Mouse (Mus musculus) layer of hippocampus, adult 2 months (tissue): ENCODE measurements around the gene Bex1. TPM values are rescaled to one million over a fixed set of nuclear protein-coding genes. Genes with fewer than 3 reads are reported as not detected.
"Not testable (repeated sequence)": the region's sequence is repeated elsewhere in the genome, so short reads cannot be mapped to it uniquely, and the experiment has no call there.

Experiments
- DNase-seq, 2 experiments: peaks; one replicate each; pipeline ENCODE4 v3.0.0; 2022; ENCODE audit warnings: low spot score in 2 of 2
- H3K27ac ChIP-seq: fragments of 200-600 bp; 2 replicates; pipeline ENCODE4 v1.8.1; 2022
- H3K4me3 ChIP-seq: fragments of 200-600 bp; 2 replicates; pipeline ENCODE4 v1.8.1; 2022; ENCODE audit warnings: mild to moderate bottlenecking
- CTCF ChIP-seq: fragments of 200-600 bp; conservative IDR thresholded peaks from 2 replicates; pipeline ENCODE4 v1.8.1; 2022; ENCODE audit warnings: antibody characterized with exemption, mild to moderate bottlenecking, moderate library complexity
- long read RNA-seq, 2 experiments: library from polyadenylated mRNA; stranded (forward); transcript quantifications; one replicate each; pipeline ENCODE4 v2.0.0; 2021; ENCODE audit warnings: borderline mapping rate in 2 of 2
- total RNA-seq, 2 experiments: library from RNA; stranded (reverse); gene quantifications; 2 replicates each; pipeline ENCODE4 v1.2.3; 2021

The Bex1 gene
- 10 to 100 TPM; 75.0 to 76.6 TPM for total RNA-seq
- long read RNA-seq, experiment 1, transcript Bex1-202 (3 exons, 754 nt), result minor isoform, 5 of 100 reads
- long read RNA-seq, experiment 1, transcript Bex1-201 (3 exons, 866 nt), result major isoform, 32 of 100 reads
- long read RNA-seq, experiment 1, partial matches to known transcripts, result 6 of 100 reads
- long read RNA-seq, experiment 1, other reads (novel, unspliced or antisense), result 57 of 100 reads
- long read RNA-seq, experiment 2, transcript Bex1-201 (3 exons, 866 nt), result major isoform, 31 of 92 reads
- long read RNA-seq, experiment 2, partial matches to known transcripts, result 2 of 92 reads
- long read RNA-seq, experiment 2, other reads (novel, unspliced or antisense), result 55 of 92 reads

DNA sequence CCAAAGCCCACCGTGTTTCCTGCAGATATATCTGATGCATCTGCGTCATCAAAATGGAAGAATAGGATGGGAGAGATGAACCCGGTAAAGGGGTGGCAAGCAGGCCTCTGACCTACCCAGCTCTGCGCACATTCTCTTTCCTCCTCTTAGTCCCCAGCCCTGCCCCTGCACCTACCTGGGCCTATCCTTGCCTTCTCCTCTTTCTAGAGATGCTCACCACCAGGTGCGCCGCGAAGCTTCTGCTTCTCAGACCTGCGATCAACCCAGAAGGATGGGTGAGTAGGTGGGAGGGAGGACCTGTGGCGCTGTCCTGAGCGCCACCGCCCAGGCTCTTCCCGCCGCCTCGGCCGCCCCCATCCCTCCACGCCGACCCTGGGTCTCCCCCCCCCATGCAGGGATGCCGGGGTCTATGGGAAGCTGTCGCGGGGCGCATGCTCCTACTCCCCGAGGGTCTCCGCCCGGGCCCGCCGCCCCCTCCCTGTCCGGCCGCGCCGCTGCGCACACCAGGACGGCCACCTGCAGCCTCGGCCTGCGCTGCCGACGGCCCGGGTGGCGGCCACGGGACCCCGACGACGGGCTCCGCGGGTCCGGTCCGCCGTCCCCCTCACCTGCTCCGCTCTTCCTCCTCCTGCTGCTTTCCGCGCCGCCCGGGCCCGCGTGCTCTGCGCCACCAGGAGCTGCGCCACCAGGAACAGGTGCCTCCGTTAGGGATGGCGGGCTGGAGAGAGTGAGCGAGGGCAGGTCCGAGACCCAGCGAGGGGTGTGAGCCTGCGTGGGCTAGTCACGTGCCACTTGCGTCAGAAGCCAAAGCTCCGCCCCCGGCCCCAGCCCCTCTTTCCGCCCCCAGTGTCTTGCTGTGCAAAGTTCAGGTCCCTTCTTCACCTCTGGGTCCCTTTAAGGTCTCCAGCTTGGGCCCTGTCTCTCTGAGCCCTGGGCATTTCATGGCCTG, at the start of gene Bex1, which contains the start of gene Tceal7:
Gene Bex1, minus strand, starts transcription at position 785 of the 949 bp plus-strand sequence.
Gene Tceal7, plus strand, starts transcription at position 51 of the 949 bp plus-strand sequence.
- not testable (repeated sequence) for DNase-seq
- H3K4me3 ChIP-seq, result peak within 1 kb of the TSS; percentile 45
- peak within 1 kb of the TSS; percentile 55; the same call in 1 of the 2 replicates for H3K27ac ChIP-seq

GRCm38 (mm10) chrX:136252023-136252729, 36.9 kb upstream of the Bex1 start:
- TF ChIP-seq CTCF, result no peak
- Histone ChIP-seq H3K27ac (no peak overlapping the region), H3K4me3 (no peak overlapping the region)
- DNase-seq, result no peak

- no peak for DNase-seq
- Histone ChIP-seq H3K27ac (no peak overlapping the region), H3K4me3 (no peak overlapping the region)
- TF ChIP-seq CTCF, result no peak
Measured at GRCm38 (mm10) chrX:136249671-136250070, 34.4 kb upstream of the Bex1 start.

DNA sequence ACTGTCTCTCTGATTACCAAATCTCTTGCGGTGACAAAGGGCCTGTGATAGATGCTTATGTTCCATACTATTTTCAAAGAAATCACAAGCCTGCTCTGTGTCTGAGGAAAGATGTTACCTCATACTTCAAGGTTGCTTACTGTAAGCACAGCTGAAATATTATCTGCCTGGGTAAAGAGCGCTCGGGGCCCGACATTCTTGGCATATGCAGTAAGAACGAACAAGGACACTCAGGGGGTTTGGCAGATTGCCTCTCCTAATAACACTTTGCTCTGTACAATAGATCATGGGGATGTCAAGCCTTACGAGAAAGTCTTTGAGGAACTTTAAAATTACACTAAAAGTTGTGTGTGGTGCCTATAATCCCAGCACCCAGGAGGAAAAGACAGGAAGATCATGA, 33.5 kb upstream of the Bex1 start:
- TF ChIP-seq CTCF, result no peak
- no peak overlapping the region for H3K27ac ChIP-seq
- H3K4me3 ChIP-seq, result no peak overlapping the region
- no peak for DNase-seq

DNA sequence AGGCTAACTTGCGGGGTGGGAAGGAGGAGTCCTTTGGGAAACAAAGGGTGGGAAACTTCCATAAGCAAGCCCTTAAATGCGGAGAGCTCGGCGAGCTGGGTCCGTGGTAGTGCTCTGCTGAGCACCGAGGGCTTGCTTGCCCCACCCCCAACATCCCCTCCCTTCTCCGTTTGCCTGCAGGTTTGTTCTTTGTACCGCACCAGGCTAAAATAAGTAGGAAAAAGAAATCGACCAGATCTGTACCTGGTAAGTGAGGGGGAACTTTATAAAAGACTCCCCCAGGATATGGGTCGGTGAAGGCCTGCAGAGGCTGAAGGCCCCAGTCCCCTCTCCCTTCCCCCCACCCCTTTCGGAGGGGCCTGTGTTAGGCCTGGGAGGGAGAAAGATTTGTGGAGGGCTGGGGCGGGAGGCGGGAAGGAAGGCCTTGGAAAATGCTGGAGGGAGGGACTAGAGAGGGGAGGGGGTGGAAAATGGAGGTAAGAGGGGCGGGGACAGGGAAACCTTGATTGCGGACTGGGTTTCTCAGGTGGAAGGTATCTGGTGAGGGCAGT, 30.3 kb upstream of the Bex1 start:
- peak in 1 of 2 experiments; percentile 13 for DNase-seq
- peak overlapping the region; percentile 67 for H3K4me3 ChIP-seq
- TF ChIP-seq CTCF, result no peak
- H3K27ac ChIP-seq, result peak overlapping the region; percentile 85

DNA sequence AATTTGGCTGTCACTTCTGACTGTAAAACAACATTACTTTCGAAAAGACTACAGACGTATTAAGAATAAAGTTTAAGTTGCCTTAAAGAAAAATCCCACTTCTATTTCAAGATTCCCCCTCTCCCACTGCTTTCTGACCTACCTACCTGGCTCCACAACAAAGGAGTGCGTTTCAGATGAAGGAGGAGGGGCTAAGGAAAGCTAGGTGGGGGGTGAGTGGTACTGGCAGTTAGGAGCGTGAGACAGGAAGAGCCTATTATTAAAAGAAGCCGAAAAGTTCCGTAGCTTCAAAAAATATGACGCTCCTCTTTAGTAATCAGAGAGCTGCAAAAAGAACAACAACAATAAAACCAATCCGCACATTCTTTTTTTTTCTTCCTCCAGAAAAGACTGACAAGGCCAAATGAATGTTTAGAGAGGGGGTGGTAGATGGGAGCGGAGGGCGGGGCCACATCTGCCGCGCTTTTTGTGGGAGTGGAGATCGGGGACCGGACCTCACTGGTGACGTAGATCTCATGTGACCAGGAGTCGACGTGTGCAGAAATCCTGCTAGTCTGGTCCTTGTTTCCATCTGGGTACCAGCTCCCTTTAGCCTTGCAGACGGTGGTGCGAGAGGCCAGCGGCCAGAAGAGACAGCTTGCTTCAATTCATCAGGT, 29.4 kb upstream of the Bex1 start, which contains the start of gene Tceal9:
Gene Tceal9, plus strand, starts transcription at position 506 of the 656 bp plus-strand sequence.
- no peak for TF ChIP-seq CTCF
- peak within 1 kb of the TSS; percentile 67 for H3K4me3 ChIP-seq
- peak; percentile 55 to 70 for DNase-seq
- peak within 1 kb of the TSS; percentile 85 for H3K27ac ChIP-seq

DNA sequence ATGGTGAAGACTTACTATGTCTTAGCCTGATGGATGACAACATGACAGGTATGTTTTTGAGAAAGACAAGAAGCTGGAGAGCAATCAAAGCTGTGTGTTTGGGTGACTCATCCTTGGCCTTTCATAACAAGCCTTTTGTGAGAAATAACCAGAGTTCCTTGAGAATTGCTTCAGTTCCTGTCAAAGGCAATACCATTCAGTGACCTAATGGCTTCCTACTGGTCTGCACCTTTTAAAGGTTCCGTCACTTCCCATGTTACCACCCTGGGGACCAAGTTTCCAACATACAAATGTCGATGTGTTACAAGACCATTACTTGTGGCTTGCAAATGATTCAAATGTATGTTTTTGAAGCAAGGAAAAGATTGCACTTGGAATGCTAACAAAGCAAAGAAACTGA, 27.9 kb upstream of the Bex1 start:
- TF ChIP-seq CTCF, result no peak
- Histone ChIP-seq H3K4me3 (no peak overlapping the region), H3K27ac (no peak overlapping the region)
- DNase-seq, result no peak

DNA sequence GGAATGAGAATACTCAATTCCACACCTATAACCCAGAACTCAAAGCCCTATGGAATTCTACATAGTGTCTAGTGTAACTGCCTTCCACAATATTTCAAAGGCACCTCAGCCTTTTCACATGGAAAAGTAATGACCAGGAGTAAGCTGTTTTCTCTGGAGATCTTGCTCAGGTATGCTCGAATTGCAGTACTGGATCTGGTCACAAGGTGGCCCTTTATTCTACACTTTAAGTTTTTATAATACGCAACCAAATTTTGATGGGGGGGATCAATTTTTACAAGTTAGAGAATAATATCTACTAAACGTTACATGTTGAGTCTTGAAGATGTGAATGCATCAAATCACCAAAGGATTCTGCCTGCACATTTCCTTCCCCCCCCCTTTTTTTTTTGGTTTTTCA, 22.8 kb upstream of the Bex1 start:
- H3K27ac ChIP-seq, result no peak overlapping the region
- DNase-seq, result peak in 1 of 2 experiments; percentile 40
- no peak overlapping the region for H3K4me3 ChIP-seq
- TF ChIP-seq CTCF, result peak; percentile 81

- no peak for DNase-seq
- no peak for TF ChIP-seq CTCF
- Histone ChIP-seq H3K27ac (no peak overlapping the region), H3K4me3 (no peak overlapping the region)
Measured at GRCm38 (mm10) chrX:136227768-136228167, 12.5 kb upstream of the Bex1 start.

- no peak for DNase-seq
Measured at GRCm38 (mm10) chrX:136223714-136224113, 8.4 kb upstream of the Bex1 start.

DNA sequence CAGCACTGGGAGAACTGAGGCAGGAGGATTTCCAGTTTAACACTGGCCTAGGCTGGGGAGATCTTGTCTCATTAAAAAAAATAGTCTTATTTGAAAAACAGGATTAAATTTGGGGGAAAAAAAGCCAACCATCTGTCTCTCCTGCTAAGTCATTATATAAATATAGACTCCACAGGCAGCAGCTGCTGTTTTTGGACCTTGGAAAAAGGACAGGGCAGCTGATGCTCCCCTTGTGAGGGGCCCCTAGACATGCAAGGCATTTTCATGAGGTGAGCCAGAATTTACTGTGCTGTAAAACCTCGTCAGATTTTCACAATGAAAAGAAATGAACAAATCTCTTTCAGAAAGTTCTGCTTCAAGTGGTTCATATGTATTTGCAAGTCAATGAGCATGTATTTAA, 990 bp upstream of the Bex1 start:
- TF ChIP-seq CTCF, result no peak
- Histone ChIP-seq H3K27ac (no peak overlapping the region), H3K4me3 (no peak overlapping the region)
- no peak for DNase-seq

More at GRCm38 (mm10) chrX:136223714-136224113, 8.4 kb upstream of the Bex1 start:
- H3K27ac ChIP-seq, result no peak overlapping the region
- no peak overlapping the region for H3K4me3 ChIP-seq
- no peak for TF ChIP-seq CTCF

DNA sequence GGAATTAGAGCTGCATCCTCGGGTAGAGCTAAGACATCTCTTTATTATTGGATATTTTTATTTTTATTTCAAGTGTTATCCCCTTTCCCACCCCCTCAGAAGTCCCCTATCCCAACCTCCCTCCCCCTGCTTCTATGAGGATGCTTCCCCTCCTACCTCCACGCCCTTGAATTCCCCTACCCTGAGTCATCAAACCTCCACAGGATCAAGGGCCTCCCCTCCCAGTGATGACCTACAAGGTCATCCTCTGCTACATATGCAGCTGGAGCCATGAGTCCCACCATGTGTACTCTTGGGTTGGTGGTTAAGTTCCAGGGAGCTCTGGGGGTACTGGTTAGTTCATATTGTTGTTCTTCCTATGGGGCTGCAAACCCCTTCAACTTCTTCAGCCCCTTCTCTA, 1.9 kb downstream of the Bex1 start:
- no peak overlapping the region for H3K4me3 ChIP-seq
- no peak overlapping the region for H3K27ac ChIP-seq
- no peak for DNase-seq
- no peak for TF ChIP-seq CTCF
